Mouse (Mus musculus) thymus, postnatal 10 days (tissue): ENCODE measurements at regions not wholly inside any gene's neighbourhood (a gene's known extent, or its start where the extent isn't known, plus 50 kb on each side); places are given as distances from the start of the nearest gene placed in this dataset.
A peak's percentile ranks its signal among the peaks of the same experiment; 100 is the strongest.

Experiments used
- DNase-seq, 2 experiments: peaks; one replicate each; pipeline ENCODE4 v3.0.0; 2021; ENCODE audit warnings: low spot score in 2 of 2

DNA sequence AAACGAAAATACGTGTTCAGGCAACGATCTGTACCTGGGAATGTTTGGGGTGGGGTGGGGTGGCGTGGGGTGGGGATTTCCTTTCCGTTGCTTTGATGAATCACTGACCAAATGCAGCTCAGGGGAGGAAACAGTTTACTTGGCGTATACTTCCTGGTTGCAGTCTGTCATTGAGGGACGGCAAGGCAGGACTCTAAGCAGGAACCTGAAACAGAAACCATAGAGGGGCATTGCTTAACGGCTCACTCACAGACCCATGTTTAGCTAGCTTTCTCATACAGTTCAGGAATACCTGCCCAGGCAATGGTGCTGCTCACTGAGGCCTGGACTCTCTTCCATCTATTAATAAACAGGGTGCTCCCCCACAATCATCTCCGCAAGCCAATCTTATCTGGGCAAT lies 55.1 kb upstream of the Smox start:
- no peak for DNase-seq

DNA sequence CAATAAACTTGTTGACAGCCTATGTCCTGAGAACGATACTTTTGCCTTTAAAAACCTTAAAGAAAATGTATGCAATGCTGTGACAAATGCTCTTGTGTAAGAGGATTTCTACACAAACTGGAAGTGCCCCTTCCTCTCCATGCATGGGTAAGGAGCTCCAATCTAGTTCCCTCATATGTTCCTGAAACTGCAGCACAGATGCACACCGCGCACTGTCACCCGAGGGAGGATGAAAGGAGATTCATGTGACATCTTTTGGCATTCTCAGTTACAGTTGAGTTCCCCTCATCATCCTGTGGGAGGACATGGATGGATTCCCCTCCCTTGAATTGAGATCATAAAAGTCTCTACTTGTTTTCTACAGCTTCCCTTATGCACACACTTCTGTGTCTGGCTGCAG lies 60.8 kb upstream of the Smox start:
- no peak for DNase-seq

DNA sequence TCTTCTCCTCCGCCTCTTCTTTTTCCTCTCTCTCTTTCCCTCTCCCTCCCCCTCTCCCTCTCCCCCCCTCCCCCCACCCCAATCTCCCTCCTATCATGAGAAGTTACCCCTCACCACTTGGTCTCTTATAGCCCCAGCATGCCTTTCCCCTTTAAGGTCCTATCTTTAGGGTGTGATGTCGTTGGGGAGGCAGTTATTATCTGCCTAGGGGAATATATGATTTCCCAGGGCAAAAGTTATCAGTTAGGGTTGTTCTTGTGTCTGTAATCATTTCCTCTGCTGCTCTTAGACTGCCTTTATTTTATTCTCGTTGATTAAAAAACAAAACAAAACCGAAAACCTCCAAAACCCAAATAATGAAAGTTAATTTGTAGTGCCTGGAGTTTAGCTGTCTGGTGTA lies 63.2 kb upstream of the Smox start:
- DNase-seq, result no peak

DNA sequence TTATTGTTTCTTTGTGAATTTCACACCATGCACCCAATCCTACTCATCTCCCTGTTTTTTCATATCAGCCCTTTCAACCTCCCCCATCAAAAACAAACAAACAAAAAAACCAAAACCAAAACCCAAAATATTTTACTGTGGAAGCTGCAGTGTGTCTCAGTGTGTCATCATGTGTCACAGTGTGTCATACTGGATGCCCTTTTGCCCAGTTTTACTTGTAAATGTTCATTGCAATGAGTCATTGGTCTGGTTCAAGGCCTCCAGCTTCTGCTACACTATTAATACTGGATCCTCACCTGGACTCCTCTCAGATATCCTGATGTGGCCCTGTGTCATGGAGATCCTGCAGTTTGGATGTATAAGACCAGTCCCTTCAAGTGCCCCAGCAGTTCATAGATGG lies 64.4 kb upstream of the Smox start:
- no peak for DNase-seq

DNA sequence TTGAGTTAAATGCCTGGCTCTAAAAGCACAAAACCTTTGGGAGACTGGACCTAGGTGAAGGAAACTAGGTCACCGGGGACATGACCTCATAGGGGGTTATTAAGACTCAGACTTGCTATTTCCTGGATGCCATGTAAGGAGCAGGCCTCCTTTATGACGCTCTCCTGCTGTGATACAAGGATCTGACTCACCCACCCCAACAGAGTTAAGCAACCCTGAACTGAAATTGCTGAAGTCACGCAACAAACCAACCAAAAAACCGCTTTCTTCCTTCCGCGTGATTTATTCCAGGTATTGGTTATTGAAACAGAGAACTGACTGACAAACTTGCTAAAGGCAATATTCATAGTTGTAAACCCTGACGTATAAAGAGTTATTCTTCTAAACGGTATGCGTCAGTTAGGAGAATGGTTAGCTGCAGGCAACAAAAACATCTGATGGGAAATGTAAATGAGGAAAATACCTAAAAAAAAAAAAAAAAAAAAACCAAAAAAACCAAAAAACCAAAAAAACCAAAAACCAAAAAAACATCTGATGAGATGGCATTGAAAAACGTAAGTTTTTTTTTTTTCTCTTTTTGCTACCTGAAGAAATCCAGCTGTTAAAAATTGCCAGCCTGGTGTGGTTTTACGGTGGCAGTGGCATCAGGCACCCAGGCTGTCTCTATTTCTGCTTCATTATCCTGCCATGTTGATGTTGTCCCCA lies 67.5 kb upstream of the Smox start:
- no peak for DNase-seq

DNA sequence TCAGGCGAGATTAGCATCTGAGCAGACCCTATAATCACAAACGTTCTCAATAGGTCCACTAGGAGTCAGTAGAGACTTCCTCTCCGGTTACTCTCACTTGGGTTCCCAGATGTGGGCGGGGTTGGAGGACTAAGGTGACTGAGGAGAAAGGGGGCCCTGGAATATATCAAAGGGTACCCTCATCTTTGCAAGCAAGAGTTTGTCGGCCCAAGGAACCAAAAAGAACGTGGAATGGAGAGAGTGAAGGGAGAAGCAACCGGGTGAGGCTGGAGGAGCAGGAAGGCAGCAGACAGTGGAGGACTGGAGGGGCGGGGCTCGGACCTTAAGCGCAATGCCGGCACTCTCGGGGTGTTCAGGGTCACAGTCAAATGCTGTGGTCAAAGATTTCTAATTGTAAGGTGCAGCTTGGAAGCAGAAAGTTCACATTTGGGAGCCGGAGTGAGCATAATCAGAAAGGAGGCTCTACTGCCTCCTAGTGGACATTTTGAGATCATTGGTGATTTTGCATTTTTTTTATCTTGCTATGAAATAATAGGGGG lies 68.3 kb upstream of the Smox start:
- DNase-seq, result peak; percentile 30 to 76

DNA sequence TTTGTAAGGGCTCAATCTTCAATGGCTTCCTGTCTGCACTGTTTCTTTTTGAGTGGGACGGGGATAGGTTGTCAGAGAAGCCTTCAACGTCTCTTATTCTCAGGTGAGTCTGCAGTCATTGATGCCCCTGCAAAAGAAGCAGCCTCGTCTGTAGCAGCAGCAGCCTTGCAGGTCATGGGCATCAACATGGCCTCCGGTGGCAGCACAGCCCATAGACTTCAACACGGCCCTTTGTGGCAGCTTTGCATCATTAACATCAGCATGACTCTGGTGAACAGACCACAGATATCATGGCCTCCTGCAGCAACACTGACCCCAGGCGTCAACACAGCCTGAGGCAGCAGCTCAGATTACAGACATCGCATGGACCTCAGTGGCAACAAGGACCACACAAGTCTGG lies 65.4 kb upstream of the Rnf24 start:
- no peak for DNase-seq

DNA sequence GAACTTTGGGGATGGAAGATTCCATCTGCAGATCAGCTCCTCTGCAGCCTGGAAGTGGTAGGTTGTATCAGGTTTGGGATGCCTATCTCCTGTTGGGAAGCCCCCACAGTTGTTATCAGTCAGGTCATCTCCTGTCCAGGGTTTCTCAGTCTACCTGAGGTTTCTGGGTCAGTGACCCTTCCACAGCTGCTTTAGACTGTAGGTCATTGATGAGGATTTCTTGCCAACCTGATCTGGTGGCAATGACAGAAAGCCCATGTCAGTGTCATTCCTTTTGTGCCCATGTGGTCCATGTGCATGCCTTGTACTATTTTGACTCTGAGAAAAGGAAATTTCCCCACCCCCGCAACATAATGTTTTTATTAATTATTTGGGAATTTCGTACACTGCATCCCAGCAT lies 64.8 kb upstream of the Rnf24 start:
- no peak for DNase-seq

DNA sequence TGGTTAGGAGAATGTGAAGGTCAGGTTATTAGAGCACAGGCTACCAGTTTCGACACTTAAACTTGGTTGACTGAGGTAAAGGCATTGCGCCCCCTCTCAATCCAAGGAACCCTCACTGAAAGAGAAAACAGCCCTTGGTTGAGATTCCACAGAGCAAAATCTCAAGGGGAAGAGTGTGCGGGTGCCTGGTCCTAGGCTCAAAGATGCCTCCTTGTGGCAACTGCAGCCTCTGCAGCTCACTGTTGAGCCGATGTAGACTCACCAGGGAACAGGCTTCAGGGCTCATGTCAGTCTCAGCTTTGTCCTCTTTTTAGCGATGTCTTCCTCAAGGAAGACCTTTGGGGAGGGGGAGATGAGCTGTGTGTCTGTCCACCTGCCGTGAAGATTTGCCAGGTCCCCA lies 63.8 kb upstream of the Rnf24 start:
- DNase-seq, result peak; percentile 24 to 65

DNA sequence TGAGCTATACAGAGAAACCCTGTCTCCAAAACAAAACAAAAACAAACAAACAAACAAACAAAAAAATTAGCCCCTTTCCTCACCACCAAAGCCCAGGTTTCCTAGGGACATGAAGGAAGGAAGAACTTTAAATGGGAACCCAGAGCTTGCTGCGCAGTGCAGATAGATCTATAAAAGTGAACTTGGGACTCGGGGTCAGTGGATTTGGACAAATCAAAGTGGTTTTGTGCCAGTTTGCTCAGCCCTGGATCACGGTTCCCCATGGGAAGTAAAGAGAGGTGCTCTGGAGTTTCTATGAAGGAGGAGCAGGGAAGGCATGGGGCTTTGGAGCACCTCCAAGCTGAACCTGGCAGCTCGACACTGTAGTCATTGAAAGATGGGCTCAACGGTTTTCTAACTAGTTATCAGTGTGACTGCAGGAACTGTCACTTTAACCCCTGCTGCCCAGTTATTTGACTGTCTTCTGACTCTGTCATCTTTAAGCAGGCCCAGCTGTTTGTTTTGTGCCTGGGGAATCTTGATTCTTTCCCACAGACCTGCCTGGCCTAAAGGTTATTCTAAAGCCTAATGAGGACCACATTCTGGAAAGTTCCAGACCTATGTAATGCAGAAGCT lies 58.3 kb upstream of the Rnf24 start:
- DNase-seq, result no peak

DNA sequence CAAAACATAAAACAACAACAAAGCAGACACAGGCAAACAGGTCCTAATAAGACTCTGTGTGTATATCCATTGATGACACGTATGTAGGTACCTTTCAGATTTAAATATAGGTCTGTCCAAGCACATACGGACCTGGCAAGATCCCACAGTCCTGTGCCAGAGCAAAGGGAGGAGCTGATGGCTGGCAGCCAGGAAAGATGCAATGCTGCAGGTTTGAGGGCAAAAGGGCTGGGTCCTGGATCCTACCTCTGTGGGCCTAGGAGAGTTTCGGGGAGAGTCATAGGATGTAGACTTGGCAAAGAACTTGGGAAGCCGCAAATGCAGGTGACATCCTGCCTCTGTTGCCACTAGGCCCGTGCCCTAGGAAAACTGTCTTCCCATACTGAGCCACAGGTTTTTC lies 54.6 kb upstream of the Rnf24 start:
- DNase-seq, result no peak

DNA sequence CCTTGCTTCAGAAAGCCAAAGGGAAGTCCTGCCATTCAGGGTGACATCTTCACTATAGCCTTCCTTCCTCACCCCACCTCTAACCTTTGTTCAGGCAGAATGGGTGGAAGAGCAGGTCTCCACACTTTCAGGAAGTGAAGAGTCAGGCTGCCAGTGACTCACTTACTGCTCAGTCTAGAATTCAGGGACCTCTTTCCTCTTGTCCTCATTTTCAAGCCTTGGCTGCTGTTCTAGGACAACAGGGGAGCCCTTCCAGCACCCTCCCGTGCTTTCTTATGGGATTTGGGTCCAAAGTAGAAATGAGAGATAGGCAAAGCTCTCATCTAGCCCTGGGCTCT lies 51.5 kb upstream of the Rnf24 start:
- no peak for DNase-seq

DNA sequence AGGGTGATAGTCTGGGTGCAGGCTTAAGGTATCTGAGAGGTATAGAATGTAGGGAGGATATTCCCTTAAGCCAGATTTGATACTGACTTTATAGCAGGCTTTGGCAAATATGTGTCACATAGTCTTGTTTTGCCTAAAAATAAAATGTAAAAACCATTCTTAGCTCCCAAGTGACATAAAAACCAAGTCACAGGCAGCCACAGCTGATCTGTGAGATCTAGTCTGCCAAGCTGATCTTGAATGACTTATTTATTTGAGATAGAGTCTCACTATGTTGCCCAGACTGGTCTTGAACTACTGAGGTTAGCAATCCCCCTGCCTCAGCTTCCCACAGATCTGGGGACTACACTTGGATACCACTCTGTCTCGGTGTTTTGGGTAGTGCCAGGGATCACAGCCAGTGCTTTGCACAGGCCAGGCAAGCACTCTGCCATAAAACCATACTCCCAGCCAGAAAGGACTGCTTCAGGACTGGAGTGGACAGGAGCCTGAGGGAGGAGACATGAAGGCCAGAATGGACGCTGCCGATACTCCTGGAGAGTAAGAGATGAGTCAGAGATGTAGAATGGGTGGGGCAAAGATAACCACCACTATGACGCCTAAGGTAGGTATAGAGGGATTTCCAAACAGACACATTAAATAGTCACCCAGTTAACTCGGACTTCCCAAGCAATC lies 51.0 kb upstream of the Rnf24 start:
- no peak for DNase-seq
